Mouse (Mus musculus) limb, embryonic 10.5 days (tissue): ENCODE results near the gene Olfr1353. TPM values are rescaled to one million over a fixed set of nuclear protein-coding genes. Genes with fewer than 3 reads are reported as not detected.
"Not testable (repeated sequence)": the region's sequence is repeated elsewhere in the genome, so short reads cannot be mapped to it uniquely, and the experiment has no call there.

Experiments
- DNase-seq: peaks from one replicate; pipeline ENCODE4 v3.0.0-alpha.2; 2017; ENCODE audit warnings: low spot score
- H3K27ac ChIP-seq: fragments of 300-500 bp; sonication (generic); 2 replicates; pipeline ENCODE4 v1.5.1; 2016; ENCODE audit warnings: mild to moderate bottlenecking
- H3K27me3 ChIP-seq: fragments of 300-500 bp; sonication (generic); 2 replicates; pipeline ENCODE4 v1.6.1; 2016; ENCODE audit warnings: low read depth, mild to moderate bottlenecking; ENCODE audit not compliant: poor library complexity, severe bottlenecking
- H3K36me3 ChIP-seq: fragments of 300-500 bp; sonication (generic); 2 replicates; pipeline ENCODE4 v1.6.1; 2016; ENCODE audit warnings: mild to moderate bottlenecking, moderate library complexity
- H3K4me1 ChIP-seq: fragments of 300-500 bp; sonication (generic); 2 replicates; pipeline ENCODE4 v1.6.1; 2016
- H3K4me3 ChIP-seq: fragments of 300-500 bp; sonication (generic); 2 replicates; pipeline ENCODE4 v1.5.1; 2016; ENCODE audit warnings: mild to moderate bottlenecking, moderate library complexity
- H3K9me3 ChIP-seq: fragments of 300-500 bp; sonication (generic); replicated peaks from 2 replicates; pipeline ENCODE4 v1.6.1; 2016; ENCODE audit warnings: mild to moderate bottlenecking
- WGBS: fragments of 180-500 bp; shearing (Covaris S2); methylation state at CpG from one replicate; pipeline ENCODE4 v1.1.7; 2016; 5-methylcytosine and 5-hydroxymethylcytosine counted together
- polyA plus RNA-seq: library from polyadenylated mRNA; unstranded; fragments of >200 nt; fragmentation: Nextera tagmentation; extraction: Ambion mirVana; gene quantifications from 2 replicates; pipeline ENCODE4 v1.2.1, GENCODE M21; 2016

Olfr1353 gene
- polyA plus RNA-seq: not detected in 2 replicates

GRCm38 (mm10) chr10:78963009-78963408, at the start of gene Olfr1353:
Olfr1353 (plus strand) TSS chr10:78963309.
- H3K36me3 ChIP-seq: not testable (repeated sequence)

GRCm38 (mm10) chr10:78950336-78950735, 12.8 kb upstream of the Olfr1353 start, which contains the start of gene Olfr8:
Olfr8 (plus strand) TSS chr10:78950636.
- not testable (repeated sequence) for H3K9me3 ChIP-seq, H3K4me3 ChIP-seq, H3K27me3 ChIP-seq, H3K36me3 ChIP-seq, H3K27ac ChIP-seq, H3K4me1 ChIP-seq, DNase-seq
- WGBS: 77% methylated on average over 1 of the region's 1 CpGs

More at GRCm38 (mm10) chr10:78963009-78963408, at the start of gene Olfr1353:
- DNase-seq, H3K27me3 ChIP-seq, H3K9me3 ChIP-seq, H3K4me3 ChIP-seq, H3K4me1 ChIP-seq, H3K27ac ChIP-seq: not testable (repeated sequence)

- Histone ChIP-seq H3K27me3 (no peaks in the 10 kb centered on the region), H3K4me1 (no peaks in the 10 kb centered on the region), H3K4me3 (no peak within 1 kb of the TSS), H3K27ac (no peak within 1 kb of the TSS), H3K9me3 (no peaks in the 10 kb centered on the region), H3K36me3 (no peaks in the 10 kb centered on the region)
- DNase-seq: no peak
Measured at GRCm38 (mm10) chr10:78980750-78981149, 17.6 kb downstream of the Olfr1353 start, which contains the start of gene Olfr1352. Olfr1352 (plus strand) TSS chr10:78981050.

GRCm38 (mm10) chr10:79012172-79012571, 49.1 kb downstream of the Olfr1353 start, which contains the start of gene Olfr1351:
Olfr1351 (plus strand) TSS chr10:79012472.
- Histone ChIP-seq H3K27me3 (no peaks in the 10 kb centered on the region), H3K27ac (no peak within 1 kb of the TSS)
- 87% methylated on average over 1 of the region's 1 CpGs for WGBS

More at GRCm38 (mm10) chr10:79012172-79012571, 49.1 kb downstream of the Olfr1353 start, which contains the start of gene Olfr1351:
- no peaks in the 10 kb centered on the region for H3K9me3 ChIP-seq
- H3K4me3 ChIP-seq: no peak within 1 kb of the TSS
- no peak for DNase-seq
- no peaks in the 10 kb centered on the region for H3K4me1 ChIP-seq
- H3K36me3 ChIP-seq: no peaks in the 10 kb centered on the region

Other genes starting within 250 kb of the Olfr1353 start
- 0.06 TPM in 1 of 2 replicates, not detected in the other for gene Casp14, start 245.0 kb upstream of the Olfr1353 start, polyA plus RNA-seq
- gene Ccdc105, start 210.2 kb upstream of the Olfr1353 start, polyA plus RNA-seq: 0.14 and 0.20 TPM in 2 replicates
- 0.49 and 1.1 TPM in 2 replicates for gene Slc1a6, start 182.8 kb upstream of the Olfr1353 start, polyA plus RNA-seq
- not detected in 2 replicates for gene Olfr1356, start 111.1 kb upstream of the Olfr1353 start, polyA plus RNA-seq
- not detected in 2 replicates for gene Olfr1355, start 87.8 kb upstream of the Olfr1353 start, polyA plus RNA-seq
- not detected in 2 replicates for gene Olfr1354, start 50.1 kb upstream of the Olfr1353 start, polyA plus RNA-seq
- not detected in 2 replicates for gene Olfr8, start 12.7 kb upstream of the Olfr1353 start, polyA plus RNA-seq
- gene Olfr1352, start 17.7 kb downstream of the Olfr1353 start, polyA plus RNA-seq: not detected in 2 replicates
- gene Olfr1351, start 49.2 kb downstream of the Olfr1353 start, polyA plus RNA-seq: not detected in 2 replicates
- 0.14 TPM in 1 of 2 replicates, not detected in the other for gene Olfr57, start 65.4 kb downstream of the Olfr1353 start, polyA plus RNA-seq
- 28.8 and 37.2 TPM in 2 replicates for gene 2610008E11Rik, start 134.3 kb downstream of the Olfr1353 start, polyA plus RNA-seq
- gene Vmn2r80, start 185.5 kb downstream of the Olfr1353 start, polyA plus RNA-seq: not detected in 2 replicates